Mouse (Mus musculus) neutrophil, adult 83 days (primary cell): ENCODE data around the gene Mpdz. TPM values are rescaled to one million over a fixed set of nuclear protein-coding genes. Genes with fewer than 3 reads are reported as not detected.

Experiments used
- total RNA-seq, 2 experiments: library from RNA; stranded (reverse); gene quantifications; one replicate each; pipeline ENCODE4 v1.2.4; 2023

Mpdz gene
- total RNA-seq, result under 1 TPM in 1 of 2 experiments, not detected in 1; 0.04 TPM

GRCm38 (mm10) chr4:81442078-81442981, at the start of gene Mpdz:
Mpdz (minus strand) TSS chr4:81442815.

